Mouse (Mus musculus): Measurements from ENCODE around the gene Sfmbt1. TPM values are rescaled to one million over a fixed set of nuclear protein-coding genes. Genes with fewer than 3 reads are reported as not detected.

Sfmbt1 gene
- polyA plus RNA-seq, 1 experiment from 2014 or later, result 11.1 TPM

DNA sequence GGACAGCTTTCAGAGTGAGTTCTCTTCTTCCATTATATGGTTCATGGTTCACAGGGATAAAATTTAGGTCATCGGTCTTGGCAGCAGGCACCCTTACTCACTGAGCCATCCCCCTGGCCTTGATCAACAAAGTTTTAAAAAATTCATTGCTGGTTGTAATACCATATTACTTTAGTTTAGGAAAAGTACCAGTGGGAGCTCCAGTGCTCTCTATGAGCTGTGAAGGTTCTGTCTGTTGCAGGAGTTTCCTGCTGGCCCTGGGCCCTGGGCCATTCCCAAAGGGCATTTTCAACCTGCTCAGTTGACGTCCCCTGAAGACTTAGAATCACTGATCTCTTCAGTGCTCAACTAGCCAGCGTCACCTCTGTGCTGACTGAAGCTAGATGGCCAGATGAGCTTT lies 32.5 kb upstream of the Sfmbt1 start:
- no peak overlapping the region for H3K4me2 ChIP-seq (ENCODE audit: low read length)
- peaks cover 74% of the 10 kb centered on the region for H3K36me3 ChIP-seq (ENCODE audit: control insufficient read depth, insufficient read depth, low read length)
- no peak overlapping the region for H3K9ac ChIP-seq (ENCODE audit: low read length)
- H3K27ac ChIP-seq (replicated peaks in 1 of 2; ENCODE audit: control insufficient read depth in 1 of 2, insufficient read depth in 1 of 2, low read depth in 2 of 2, low read length in 2 of 2), result no peak overlapping the region
- no peaks in the 10 kb centered on the region for H3K27me3 ChIP-seq (ENCODE audit: control insufficient read depth, insufficient read depth, low read length)
- WGBS, result 86% methylated on average over 3 of the region's 3 CpGs
- no peaks in the 10 kb centered on the region for H3K9me3 ChIP-seq (ENCODE audit: control insufficient read depth, low read length)
- no peak overlapping the region for H3K4me3 ChIP-seq (ENCODE audit: control insufficient read depth in 1 of 2, insufficient read depth in 1 of 2, low read depth in 1 of 2, low read length in 2 of 2)
- no peak for ATAC-seq (ENCODE audit: insufficient number of reproducible peaks, insufficient read depth, low FRiP score, low read depth)
- H3K4me1 ChIP-seq (ENCODE audit: control insufficient read depth in 2 of 2, insufficient read depth in 2 of 2, low read length in 2 of 2), result no peaks in the 10 kb centered on the region

- no peak for ATAC-seq (ENCODE audit: insufficient number of reproducible peaks, insufficient read depth, low FRiP score, low read depth)
- no peak overlapping the region for H3K4me3 ChIP-seq (ENCODE audit: control insufficient read depth in 1 of 2, insufficient read depth in 1 of 2, low read depth in 1 of 2, low read length in 2 of 2)
- H3K4me2 ChIP-seq (ENCODE audit: low read length), result no peak overlapping the region
- no peak overlapping the region for H3K27ac ChIP-seq (replicated peaks in 1 of 2; ENCODE audit: control insufficient read depth in 1 of 2, insufficient read depth in 1 of 2, low read depth in 2 of 2, low read length in 2 of 2)
- WGBS, result 92% methylated on average over 3 of the region's 3 CpGs
- no peak overlapping the region for H3K9ac ChIP-seq (ENCODE audit: low read length)
- no peaks in the 10 kb centered on the region for H3K9me3 ChIP-seq (ENCODE audit: control insufficient read depth, low read length)
- peaks cover 28% of the 10 kb centered on the region for H3K36me3 ChIP-seq (ENCODE audit: control insufficient read depth, insufficient read depth, low read length)
- H3K4me1 ChIP-seq (ENCODE audit: control insufficient read depth in 2 of 2, insufficient read depth in 2 of 2, low read length in 2 of 2), result no peaks in the 10 kb centered on the region
- no peaks in the 10 kb centered on the region for H3K27me3 ChIP-seq (ENCODE audit: control insufficient read depth, insufficient read depth, low read length)
Observed at GRCm38 (mm10) chr14:30690685-30691084, 24.0 kb upstream of the Sfmbt1 start.

DNA sequence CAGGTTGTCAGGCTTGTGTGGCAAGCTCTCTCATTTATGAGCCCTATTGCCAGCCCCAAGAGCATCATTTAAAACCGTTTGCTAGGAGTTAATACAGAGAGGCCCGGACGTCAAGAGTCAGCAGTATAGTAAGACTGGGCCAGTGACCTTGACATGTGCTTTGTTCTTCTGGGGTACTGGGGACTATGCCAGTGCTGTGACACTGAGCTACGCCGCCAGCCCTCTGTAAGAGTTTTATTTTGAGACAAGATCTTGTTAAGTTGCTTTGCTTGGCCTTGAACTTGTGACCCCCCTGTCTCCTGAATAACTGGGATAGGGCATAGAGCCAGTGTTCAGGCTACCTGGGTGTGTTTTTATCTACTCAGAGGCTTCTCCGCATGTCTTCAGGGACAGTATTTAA lies 22.2 kb upstream of the Sfmbt1 start:
- WGBS, result 76% methylated on average over 6 of the region's 6 CpGs
- Histone ChIP-seq H3K4me2 (ENCODE audit: low read length) (no peak overlapping the region), H3K9ac (ENCODE audit: low read length) (no peak overlapping the region), H3K4me3 (ENCODE audit: control insufficient read depth in 1 of 2, insufficient read depth in 1 of 2, low read depth in 1 of 2, low read length in 2 of 2) (no peak overlapping the region), H3K27ac (replicated peaks in 1 of 2; ENCODE audit: control insufficient read depth in 1 of 2, insufficient read depth in 1 of 2, low read depth in 2 of 2, low read length in 2 of 2) (no peak overlapping the region), H3K9me3 (ENCODE audit: control insufficient read depth, low read length) (no peaks in the 10 kb centered on the region), H3K4me1 (ENCODE audit: control insufficient read depth in 2 of 2, insufficient read depth in 2 of 2, low read length in 2 of 2) (no peaks in the 10 kb centered on the region), H3K36me3 (ENCODE audit: control insufficient read depth, insufficient read depth, low read length) (peaks cover 24% of the 10 kb centered on the region), H3K27me3 (ENCODE audit: control insufficient read depth, insufficient read depth, low read length) (no peaks in the 10 kb centered on the region)
- ATAC-seq (ENCODE audit: insufficient number of reproducible peaks, insufficient read depth, low FRiP score, low read depth), result no peak

DNA sequence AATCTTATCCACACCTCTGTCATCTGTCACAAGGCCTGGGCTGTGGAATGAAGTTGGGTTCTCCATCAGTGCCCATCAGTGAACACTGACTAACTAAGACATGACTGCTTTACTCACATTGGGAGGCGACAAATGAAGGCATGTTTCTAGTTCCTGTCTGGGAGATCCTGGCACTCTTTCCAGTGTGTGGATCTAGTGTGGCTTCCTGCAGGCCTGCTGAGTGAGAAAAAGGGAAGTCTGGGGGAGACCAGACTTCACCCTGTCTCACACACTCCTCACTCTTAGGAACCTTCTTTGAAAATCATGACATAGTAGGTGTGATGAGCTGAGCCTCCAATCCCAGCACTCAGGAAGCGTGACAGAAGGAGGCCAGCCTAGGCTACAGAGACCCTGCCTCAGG lies 19.9 kb upstream of the Sfmbt1 start:
- Histone ChIP-seq H3K36me3 (ENCODE audit: control insufficient read depth, insufficient read depth, low read length) (peaks cover 19% of the 10 kb centered on the region), H3K4me1 (ENCODE audit: control insufficient read depth in 2 of 2, insufficient read depth in 2 of 2, low read length in 2 of 2) (no peaks in the 10 kb centered on the region), H3K9ac (ENCODE audit: low read length) (no peak overlapping the region), H3K27me3 (ENCODE audit: control insufficient read depth, insufficient read depth, low read length) (no peaks in the 10 kb centered on the region), H3K27ac (replicated peaks in 1 of 2; ENCODE audit: control insufficient read depth in 1 of 2, insufficient read depth in 1 of 2, low read depth in 2 of 2, low read length in 2 of 2) (no peak overlapping the region), H3K9me3 (ENCODE audit: control insufficient read depth, low read length) (no peaks in the 10 kb centered on the region), H3K4me2 (ENCODE audit: low read length) (no peak overlapping the region), H3K4me3 (ENCODE audit: control insufficient read depth in 1 of 2, insufficient read depth in 1 of 2, low read depth in 1 of 2, low read length in 2 of 2) (no peak overlapping the region)
- ATAC-seq (ENCODE audit: insufficient number of reproducible peaks, insufficient read depth, low FRiP score, low read depth), result no peak
- 79% methylated on average over 2 of the region's 2 CpGs for WGBS

GRCm38 (mm10) chr14:30695609-30696008 lies 19.0 kb upstream of the Sfmbt1 start:
- Histone ChIP-seq H3K9me3 (ENCODE audit: control insufficient read depth, low read length) (no peaks in the 10 kb centered on the region), H3K9ac (ENCODE audit: low read length) (no peak overlapping the region), H3K4me1 (ENCODE audit: control insufficient read depth in 2 of 2, insufficient read depth in 2 of 2, low read length in 2 of 2) (no peaks in the 10 kb centered on the region), H3K27me3 (ENCODE audit: control insufficient read depth, insufficient read depth, low read length) (no peaks in the 10 kb centered on the region), H3K4me2 (ENCODE audit: low read length) (no peak overlapping the region), H3K36me3 (ENCODE audit: control insufficient read depth, insufficient read depth, low read length) (peaks cover 10% of the 10 kb centered on the region; the same call in 1 of the 2 replicates), H3K27ac (replicated peaks in 1 of 2; ENCODE audit: control insufficient read depth in 1 of 2, insufficient read depth in 1 of 2, low read depth in 2 of 2, low read length in 2 of 2) (no peak overlapping the region), H3K4me3 (ENCODE audit: control insufficient read depth in 1 of 2, insufficient read depth in 1 of 2, low read depth in 1 of 2, low read length in 2 of 2) (no peak overlapping the region)
- no peak for ATAC-seq (ENCODE audit: insufficient number of reproducible peaks, insufficient read depth, low FRiP score, low read depth)
- 48% methylated on average over 4 of the region's 4 CpGs for WGBS

DNA sequence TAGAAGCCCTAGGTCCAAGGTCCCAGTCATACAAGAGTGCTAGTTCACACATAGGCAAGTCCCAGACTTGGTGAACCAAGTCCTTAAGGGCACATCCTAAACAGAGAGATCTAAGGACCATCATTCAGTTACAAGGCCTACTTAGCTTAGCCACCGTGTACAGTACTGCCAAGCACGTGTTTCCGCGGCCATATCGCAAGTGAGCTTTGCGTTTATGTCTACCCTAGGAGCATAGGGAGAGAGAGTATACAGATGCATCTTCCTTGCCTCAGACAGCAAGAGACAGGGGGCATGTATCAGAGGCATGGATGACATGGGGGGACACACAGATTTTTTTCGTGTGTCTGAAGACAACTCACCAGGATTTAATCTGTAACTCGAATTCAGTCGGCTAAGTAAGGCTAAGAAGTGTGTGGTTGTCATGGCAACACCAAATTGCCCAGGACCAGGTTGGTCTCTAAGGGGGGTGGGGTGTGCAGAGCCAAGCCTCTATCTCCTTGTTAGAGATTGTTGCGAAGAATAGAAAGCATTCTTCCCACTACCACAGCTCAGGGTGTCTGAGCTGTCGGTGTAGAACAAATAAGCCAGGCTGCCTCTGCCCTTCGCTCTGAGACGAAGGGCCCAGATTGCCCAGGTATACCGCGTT lies 17.1 kb upstream of the Sfmbt1 start:
- 74% methylated on average over 15 of the region's 15 CpGs for WGBS
- Histone ChIP-seq H3K4me3 (ENCODE audit: control insufficient read depth in 1 of 2, insufficient read depth in 1 of 2, low read depth in 1 of 2, low read length in 2 of 2) (no peak overlapping the region), H3K4me2 (ENCODE audit: low read length) (no peak overlapping the region), H3K27ac (replicated peaks in 1 of 2; ENCODE audit: control insufficient read depth in 1 of 2, insufficient read depth in 1 of 2, low read depth in 2 of 2, low read length in 2 of 2) (no peak overlapping the region), H3K9me3 (ENCODE audit: control insufficient read depth, low read length) (no peaks in the 10 kb centered on the region), H3K9ac (ENCODE audit: low read length) (no peak overlapping the region), H3K27me3 (ENCODE audit: control insufficient read depth, insufficient read depth, low read length) (no peaks in the 10 kb centered on the region), H3K36me3 (ENCODE audit: control insufficient read depth, insufficient read depth, low read length) (no peaks in the 10 kb centered on the region), H3K4me1 (ENCODE audit: control insufficient read depth in 2 of 2, insufficient read depth in 2 of 2, low read length in 2 of 2) (no peaks in the 10 kb centered on the region)
- ATAC-seq (ENCODE audit: insufficient number of reproducible peaks, insufficient read depth, low FRiP score, low read depth), result no peak

DNA sequence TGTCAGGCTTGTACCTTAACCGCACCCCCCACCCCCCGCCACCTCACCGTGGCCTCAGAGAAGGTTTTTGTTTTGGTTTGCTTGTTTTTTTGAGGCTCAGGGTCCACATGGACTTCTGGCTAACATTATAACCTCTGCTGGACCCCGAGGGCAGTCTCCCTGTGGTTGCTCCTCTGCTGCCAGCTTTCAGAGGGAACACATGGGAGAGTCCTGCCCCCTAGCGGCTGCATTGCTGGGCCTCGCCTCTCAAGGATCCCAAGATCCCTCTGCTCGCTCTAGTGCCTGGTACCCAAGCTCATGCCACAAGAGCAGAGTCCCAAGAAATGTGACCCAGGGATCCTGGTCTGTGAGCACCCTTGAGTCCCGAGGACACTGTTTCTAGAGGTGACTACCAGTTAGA lies 15.0 kb upstream of the Sfmbt1 start:
- Histone ChIP-seq H3K36me3 (ENCODE audit: control insufficient read depth, insufficient read depth, low read length) (no peaks in the 10 kb centered on the region), H3K4me2 (ENCODE audit: low read length) (no peak overlapping the region), H3K27ac (replicated peaks in 1 of 2; ENCODE audit: control insufficient read depth in 1 of 2, insufficient read depth in 1 of 2, low read depth in 2 of 2, low read length in 2 of 2) (no peak overlapping the region), H3K9ac (ENCODE audit: low read length) (no peak overlapping the region), H3K9me3 (ENCODE audit: control insufficient read depth, low read length) (no peaks in the 10 kb centered on the region), H3K27me3 (ENCODE audit: control insufficient read depth, insufficient read depth, low read length) (no peaks in the 10 kb centered on the region), H3K4me1 (ENCODE audit: control insufficient read depth in 2 of 2, insufficient read depth in 2 of 2, low read length in 2 of 2) (no peaks in the 10 kb centered on the region), H3K4me3 (ENCODE audit: control insufficient read depth in 1 of 2, insufficient read depth in 1 of 2, low read depth in 1 of 2, low read length in 2 of 2) (no peak overlapping the region)
- 34% methylated on average over 8 of the region's 8 CpGs for WGBS
- ATAC-seq (ENCODE audit: insufficient number of reproducible peaks, insufficient read depth, low FRiP score, low read depth), result no peak

- Histone ChIP-seq H3K9me3 (ENCODE audit: control insufficient read depth, low read length) (no peaks in the 10 kb centered on the region), H3K9ac (ENCODE audit: low read length) (no peak overlapping the region), H3K4me3 (ENCODE audit: control insufficient read depth in 1 of 2, insufficient read depth in 1 of 2, low read depth in 1 of 2, low read length in 2 of 2) (no peak overlapping the region), H3K27ac (replicated peaks in 1 of 2; ENCODE audit: control insufficient read depth in 1 of 2, insufficient read depth in 1 of 2, low read depth in 2 of 2, low read length in 2 of 2) (no peak overlapping the region), H3K4me1 (ENCODE audit: control insufficient read depth in 2 of 2, insufficient read depth in 2 of 2, low read length in 2 of 2) (no peaks in the 10 kb centered on the region), H3K27me3 (ENCODE audit: control insufficient read depth, insufficient read depth, low read length) (no peaks in the 10 kb centered on the region), H3K36me3 (ENCODE audit: control insufficient read depth, insufficient read depth, low read length) (no peaks in the 10 kb centered on the region), H3K4me2 (ENCODE audit: low read length) (no peak overlapping the region)
- ATAC-seq (ENCODE audit: insufficient number of reproducible peaks, insufficient read depth, low FRiP score, low read depth), result no peak
- 65% methylated on average over 5 of the region's 5 CpGs for WGBS
Observed at GRCm38 (mm10) chr14:30702512-30702911, 12.1 kb upstream of the Sfmbt1 start.

Data from heart, embryonic 14.5 days (tissue).